Mouse (Mus musculus): ENCODE results near the gene Gpld1. TPM values are rescaled to one million over a fixed set of nuclear protein-coding genes. Genes with fewer than 3 reads are reported as not detected.

Gpld1 gene
- polyA plus RNA-seq, 1 experiment from 2014 or later: 0.79 TPM

DNA sequence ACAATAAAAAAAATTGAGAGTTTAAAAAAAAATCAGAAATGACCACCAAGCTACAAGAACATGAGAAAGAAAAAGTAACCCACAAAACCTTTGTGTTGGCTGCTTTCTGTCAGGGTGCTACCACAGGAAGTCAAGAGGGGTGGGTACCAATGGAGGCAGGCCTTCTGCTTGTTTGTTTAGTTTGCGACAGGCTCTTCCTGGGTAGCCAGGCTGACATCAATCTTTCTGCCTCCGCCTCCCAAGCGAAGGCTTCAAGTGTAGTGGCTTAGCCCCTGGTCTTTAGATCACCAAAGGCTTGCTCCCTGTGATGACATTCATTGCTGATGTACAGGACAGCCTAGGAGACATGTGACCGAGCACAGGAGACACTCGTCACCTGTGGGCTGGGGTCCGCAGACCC is 21.7 kb upstream of the Gpld1 start:
- Histone ChIP-seq H3K9me3 (no peaks in the 10 kb centered on the region), H3K4me3 (no peak overlapping the region), H3K9ac (no peak overlapping the region), H3K36me3 (peaks cover 53% of the 10 kb centered on the region), H3K4me2 (no peak overlapping the region), H3K27me3 (no peaks in the 10 kb centered on the region), H3K4me1 (no peaks in the 10 kb centered on the region), H3K27ac (no peak overlapping the region)
- 82% methylated on average over 6 of the region's 6 CpGs for WGBS
- no peak for ATAC-seq (ENCODE audit: insufficient number of reproducible peaks, insufficient read depth, low FRiP score, low TSS enrichment, low read depth)

GRCm38 (mm10) chr13:24923991-24924390 is 19.0 kb upstream of the Gpld1 start:
- 88% methylated on average over 5 of the region's 5 CpGs for WGBS
- no peaks in the 10 kb centered on the region for H3K4me1 ChIP-seq
- peaks cover 36% of the 10 kb centered on the region for H3K36me3 ChIP-seq
- no peaks in the 10 kb centered on the region for H3K27me3 ChIP-seq
- H3K9me3 ChIP-seq: no peaks in the 10 kb centered on the region
- no peak overlapping the region for H3K4me2 ChIP-seq
- H3K4me3 ChIP-seq: no peak overlapping the region
- no peak overlapping the region for H3K9ac ChIP-seq
- H3K27ac ChIP-seq: no peak overlapping the region
- no peak for ATAC-seq (ENCODE audit: insufficient number of reproducible peaks, insufficient read depth, low FRiP score, low TSS enrichment, low read depth)

DNA sequence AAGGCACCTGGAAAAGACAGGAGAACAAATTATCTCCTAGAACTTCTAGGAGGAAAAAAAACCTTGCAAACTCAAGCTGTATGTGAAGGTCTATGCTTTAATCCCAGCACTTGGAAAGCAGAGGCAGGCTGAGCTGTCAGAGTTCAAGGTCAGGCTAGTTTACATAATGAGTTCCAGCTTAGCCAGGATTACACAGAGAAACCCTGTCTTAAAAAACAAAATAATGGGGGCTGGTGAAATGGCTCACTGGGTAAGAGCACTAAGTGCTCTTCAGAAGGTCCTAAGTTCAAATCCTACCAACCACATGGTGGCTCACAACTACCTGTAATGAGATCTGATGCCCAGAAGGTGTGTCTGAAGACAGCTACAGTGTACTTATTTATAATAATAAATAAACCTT is 12.4 kb upstream of the Gpld1 start:
- ATAC-seq (ENCODE audit: insufficient number of reproducible peaks, insufficient read depth, low FRiP score, low TSS enrichment, low read depth): no peak
- Histone ChIP-seq H3K27ac (no peak overlapping the region), H3K27me3 (no peaks in the 10 kb centered on the region), H3K4me1 (no peaks in the 10 kb centered on the region), H3K9me3 (no peaks in the 10 kb centered on the region), H3K4me3 (no peak overlapping the region), H3K4me2 (no peak overlapping the region), H3K9ac (no peak overlapping the region), H3K36me3 (peaks cover 3% of the 10 kb centered on the region)

DNA sequence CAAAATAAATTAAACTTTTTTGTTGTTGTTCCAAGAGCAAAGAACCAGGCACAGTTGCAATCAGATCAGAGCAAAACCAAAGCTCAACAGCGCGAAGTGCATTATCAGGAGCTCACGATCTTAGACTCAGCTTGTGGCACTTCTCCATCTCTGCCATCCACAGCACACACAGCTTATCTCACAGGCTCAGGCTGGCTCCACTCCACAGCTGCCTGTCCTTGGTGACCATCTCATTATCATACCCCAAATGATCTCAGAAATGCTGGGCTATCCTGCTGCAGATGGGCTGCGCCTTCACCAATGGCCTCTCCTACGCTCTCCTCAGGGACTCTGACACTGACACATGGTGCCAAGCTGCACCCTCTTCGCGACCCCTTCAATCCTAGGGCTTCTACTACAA is 9.8 kb upstream of the Gpld1 start:
- Histone ChIP-seq H3K9me3 (no peaks in the 10 kb centered on the region), H3K9ac (no peak overlapping the region), H3K4me3 (no peak overlapping the region), H3K4me2 (no peak overlapping the region), H3K27me3 (no peaks in the 10 kb centered on the region), H3K4me1 (peaks cover 12% of the 10 kb centered on the region), H3K36me3 (no peaks in the 10 kb centered on the region), H3K27ac (no peak overlapping the region)
- 90% methylated on average over 7 of the region's 7 CpGs for WGBS
- ATAC-seq (ENCODE audit: insufficient number of reproducible peaks, insufficient read depth, low FRiP score, low TSS enrichment, low read depth): no peak

- Histone ChIP-seq H3K4me3 (peak overlapping the region; percentile 90), H3K27ac (peak overlapping the region; percentile 76; the same call in 1 of the 2 replicates), H3K4me2 (peak overlapping the region; percentile 76), H3K9ac (peak overlapping the region; percentile 96), H3K36me3 (no peaks in the 10 kb centered on the region), H3K4me1 (peaks cover 18% of the 10 kb centered on the region), H3K9me3 (no peaks in the 10 kb centered on the region), H3K27me3 (no peaks in the 10 kb centered on the region)
- 0 out of 2 replicates have a peak, but pooled peaks have one; percentile 10 for ATAC-seq (ENCODE audit: insufficient number of reproducible peaks, insufficient read depth, low FRiP score, low TSS enrichment, low read depth)
- 48% methylated on average over 5 of the region's 5 CpGs for WGBS
Observed at GRCm38 (mm10) chr13:24936772-24937107, 6.2 kb upstream of the Gpld1 start.

- WGBS: 1% methylated on average over 75 of the region's 75 CpGs
- peak within 1 kb of the TSS; percentile 96 for H3K9ac ChIP-seq
- H3K4me2 ChIP-seq: peak within 1 kb of the TSS; percentile 76
- no peaks in the 10 kb centered on the region for H3K36me3 ChIP-seq
- peak; percentile 68; the same call in 1 of the 2 replicates for ATAC-seq (ENCODE audit: insufficient number of reproducible peaks, insufficient read depth, low FRiP score, low TSS enrichment, low read depth)
- peak within 1 kb of the TSS; percentile 76 for H3K27ac ChIP-seq
- H3K9me3 ChIP-seq: no peaks in the 10 kb centered on the region
- peak within 1 kb of the TSS; percentile 90 for H3K4me3 ChIP-seq
- H3K27me3 ChIP-seq: no peaks in the 10 kb centered on the region
- H3K4me1 ChIP-seq: peaks cover 18% of the 10 kb centered on the region
Observed at GRCm38 (mm10) chr13:24937108-24937838, 5.7 kb upstream of the Gpld1 start, which contains the start of gene Aldh5a1. Aldh5a1 (minus strand) TSS chr13:24937661.

GRCm38 (mm10) chr13:24937839-24938166 is 5.1 kb upstream of the Gpld1 start:
- H3K4me3 ChIP-seq: peak overlapping the region; percentile 90
- H3K9ac ChIP-seq: peak overlapping the region; percentile 96
- peak overlapping the region; percentile 76 for H3K27ac ChIP-seq
- peak overlapping the region; percentile 76 for H3K4me2 ChIP-seq
- no peaks in the 10 kb centered on the region for H3K27me3 ChIP-seq
- 16% methylated on average over 12 of the region's 12 CpGs for WGBS
- H3K36me3 ChIP-seq: no peaks in the 10 kb centered on the region
- H3K4me1 ChIP-seq: peaks cover 18% of the 10 kb centered on the region
- H3K9me3 ChIP-seq: no peaks in the 10 kb centered on the region
- no peak for ATAC-seq (ENCODE audit: insufficient number of reproducible peaks, insufficient read depth, low FRiP score, low TSS enrichment, low read depth)

GRCm38 (mm10) chr13:24938683-24939082 is 4.3 kb upstream of the Gpld1 start:
- Histone ChIP-seq H3K36me3 (no peaks in the 10 kb centered on the region), H3K9me3 (no peaks in the 10 kb centered on the region), H3K27ac (no peak overlapping the region), H3K4me1 (peaks cover 18% of the 10 kb centered on the region), H3K27me3 (no peaks in the 10 kb centered on the region), H3K9ac (no peak overlapping the region), H3K4me3 (no peak overlapping the region), H3K4me2 (no peak overlapping the region)
- 32% methylated on average over 9 of the region's 9 CpGs for WGBS
- ATAC-seq (ENCODE audit: insufficient number of reproducible peaks, insufficient read depth, low FRiP score, low TSS enrichment, low read depth): no peak

GRCm38 (mm10) chr13:24939472-24939871 is 3.5 kb upstream of the Gpld1 start:
- H3K9ac ChIP-seq: no peak overlapping the region
- H3K4me2 ChIP-seq: no peak overlapping the region
- no peaks in the 10 kb centered on the region for H3K36me3 ChIP-seq
- 79% methylated on average over 9 of the region's 9 CpGs for WGBS
- H3K27ac ChIP-seq: no peak overlapping the region
- H3K27me3 ChIP-seq: no peaks in the 10 kb centered on the region
- no peak for ATAC-seq (ENCODE audit: insufficient number of reproducible peaks, insufficient read depth, low FRiP score, low TSS enrichment, low read depth)
- H3K9me3 ChIP-seq: no peaks in the 10 kb centered on the region
- peaks cover 18% of the 10 kb centered on the region for H3K4me1 ChIP-seq
- H3K4me3 ChIP-seq: no peak overlapping the region

DNA sequence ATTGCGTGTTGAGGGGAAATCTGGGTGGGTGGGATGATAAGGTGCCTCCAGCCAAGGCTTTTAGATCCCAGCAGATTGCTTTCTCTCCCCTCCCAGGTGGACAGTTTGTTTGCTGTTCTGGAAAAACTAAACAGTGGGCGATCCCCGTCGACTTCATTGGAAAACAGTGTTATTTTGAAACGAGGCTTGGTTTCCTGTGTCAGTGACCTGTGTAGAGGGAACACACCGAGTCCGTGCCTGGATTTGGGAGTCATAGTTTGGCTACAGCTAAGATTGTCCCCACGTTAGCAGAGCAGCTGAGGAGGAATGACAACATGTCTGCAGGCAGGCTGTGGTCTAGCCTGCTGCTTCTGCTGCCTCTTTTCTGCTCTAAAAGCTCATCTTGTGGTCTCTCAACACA is 351 bp downstream of the Gpld1 start:
- peaks cover 8% of the 10 kb centered on the region for H3K4me1 ChIP-seq
- 71% methylated on average over 8 of the region's 8 CpGs for WGBS
- H3K4me2 ChIP-seq: no peak overlapping the region
- H3K27me3 ChIP-seq: no peaks in the 10 kb centered on the region
- H3K27ac ChIP-seq: no peak overlapping the region
- no peaks in the 10 kb centered on the region for H3K36me3 ChIP-seq
- H3K4me3 ChIP-seq: no peak overlapping the region
- H3K9me3 ChIP-seq: no peaks in the 10 kb centered on the region
- H3K9ac ChIP-seq: no peak overlapping the region
- no peak for ATAC-seq (ENCODE audit: insufficient number of reproducible peaks, insufficient read depth, low FRiP score, low TSS enrichment, low read depth)

GRCm38 (mm10) chr13:24945567-24945966 is 2.6 kb downstream of the Gpld1 start:
- H3K4me1 ChIP-seq: peaks cover 4% of the 10 kb centered on the region; the same call in 1 of the 2 replicates
- H3K27me3 ChIP-seq: no peaks in the 10 kb centered on the region
- H3K9ac ChIP-seq: no peak overlapping the region
- WGBS: 8% methylated on average over 4 of the region's 4 CpGs
- peak overlapping the region; percentile 48; the same call in 1 of the 2 replicates for H3K27ac ChIP-seq
- H3K9me3 ChIP-seq: no peaks in the 10 kb centered on the region
- no peak for ATAC-seq (ENCODE audit: insufficient number of reproducible peaks, insufficient read depth, low FRiP score, low TSS enrichment, low read depth)
- H3K36me3 ChIP-seq: no peaks in the 10 kb centered on the region
- H3K4me2 ChIP-seq: no peak overlapping the region
- no peak overlapping the region for H3K4me3 ChIP-seq

DNA sequence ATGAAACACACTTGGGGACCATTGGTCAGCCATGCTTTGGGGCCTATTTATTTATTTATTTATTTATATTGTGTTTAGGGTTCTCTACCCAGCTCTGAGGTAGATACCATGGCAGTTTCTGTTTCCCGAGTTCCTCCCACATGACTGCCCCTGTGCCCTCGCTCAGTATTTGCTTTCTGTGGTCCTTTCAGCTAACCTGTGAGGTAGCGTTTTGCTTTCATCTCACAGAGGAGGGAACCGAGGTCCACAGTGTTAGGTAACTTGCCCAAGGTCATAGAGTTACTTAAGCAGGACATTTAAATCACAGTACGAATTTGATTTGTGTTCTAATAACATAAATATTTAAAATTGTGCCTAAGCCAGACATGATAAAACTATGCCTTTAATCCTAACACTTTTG is 4.2 kb downstream of the Gpld1 start:
- H3K27ac ChIP-seq: no peak overlapping the region

More for the DNA sequence above, 4.2 kb downstream of the Gpld1 start:
- Histone ChIP-seq H3K4me1 (peaks cover 4% of the 10 kb centered on the region; the same call in 1 of the 2 replicates), H3K36me3 (no peaks in the 10 kb centered on the region), H3K9me3 (no peaks in the 10 kb centered on the region), H3K27me3 (no peaks in the 10 kb centered on the region), H3K9ac (no peak overlapping the region), H3K4me2 (no peak overlapping the region), H3K4me3 (no peak overlapping the region)
- ATAC-seq (ENCODE audit: insufficient number of reproducible peaks, insufficient read depth, low FRiP score, low TSS enrichment, low read depth): no peak
- 84% methylated on average over 5 of the region's 5 CpGs for WGBS

Measured in embryonic facial prominence, embryonic 13.5 days (tissue).